In the genomic region with DNA sequence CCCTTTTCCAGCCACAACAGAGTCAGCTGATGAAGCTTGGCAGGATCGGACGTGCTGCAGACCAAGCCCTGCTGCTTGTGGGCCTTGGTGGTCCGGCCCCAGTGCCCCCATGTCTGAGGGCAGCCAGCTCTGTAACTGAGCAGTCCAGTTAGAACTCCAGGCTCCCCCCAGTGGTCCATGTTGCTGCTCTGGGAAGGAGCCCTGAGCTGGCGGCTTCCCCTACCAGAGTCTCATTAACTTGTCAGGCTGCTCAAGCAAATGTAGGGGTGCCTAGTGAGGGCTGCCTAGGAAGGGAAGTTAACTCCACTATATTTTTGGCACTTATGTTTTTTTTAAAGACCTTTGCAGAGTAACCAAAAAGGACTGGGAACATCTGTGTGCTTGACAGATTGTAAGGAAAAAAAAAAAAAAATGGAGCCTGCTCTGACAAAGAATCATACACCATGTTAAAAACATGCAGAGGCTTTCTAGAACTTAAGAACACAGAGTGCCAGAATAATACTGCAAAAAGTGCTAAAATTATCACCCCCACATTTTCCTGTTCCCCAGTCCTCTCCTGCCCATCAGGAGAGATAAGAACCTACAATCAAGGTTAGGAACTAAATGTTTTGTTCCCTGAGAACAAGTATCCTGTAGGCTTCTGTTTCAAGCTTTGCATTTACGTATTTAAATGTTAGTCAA, we compare ENCODE assay signal across 8 mouse cellular contexts.
DNase-seq lines count a peak whose midpoint lies in the region; ATAC-seq and TF ChIP-seq lines count a peak whose summit lies in the region.

No protein-coding gene starts in this region.

- ATAC-seq in forebrain, embryonic 16.5 days = peak; percentile 74
- ATAC-seq in intestine, embryonic 16.5 days = peak; percentile 30
- no peak for ATAC-seq in liver, embryonic 14.5 days (ENCODE audit: insufficient read depth)
- no peak for ATAC-seq in CD4-positive, CD25-positive, alpha-beta regulatory T cell, adult 4 months

- H3K27ac ChIP-seq in forebrain, embryonic 16.5 days (ENCODE audit: low read length) = peak overlapping the region; percentile 27; the same call in 1 of the 2 replicates
- peak overlapping the region; percentile 65 for H3K27ac ChIP-seq in intestine, embryonic 16.5 days (ENCODE audit: low read length)
- no peak overlapping the region for H3K27ac ChIP-seq in liver, embryonic 14.5 days

- H3K4me3 ChIP-seq in forebrain, embryonic 16.5 days (replicated peaks; ENCODE audit: low read length) = no peak overlapping the region
- H3K4me3 ChIP-seq in intestine, embryonic 16.5 days (ENCODE audit: low read length) = no peak overlapping the region
- no peak overlapping the region for H3K4me3 ChIP-seq in liver, embryonic 14.5 days (ENCODE audit: insufficient read depth in 1 of 2, low read depth in 2 of 2, low read length in 2 of 2)

- peaks cover 16% of the 10 kb centered on the region for H3K4me1 ChIP-seq in forebrain, embryonic 16.5 days (replicated peaks; ENCODE audit: control insufficient read depth, insufficient read depth, low read length)
- H3K4me1 ChIP-seq in intestine, embryonic 16.5 days (ENCODE audit: control insufficient read depth, insufficient read depth, low read length) = peaks cover 32% of the 10 kb centered on the region
- no peaks in the 10 kb centered on the region for H3K4me1 ChIP-seq in liver, embryonic 14.5 days (replicated peaks; ENCODE audit: control insufficient read depth in 2 of 2, insufficient read depth in 2 of 2, low read length in 1 of 2)

- H3K4me2 ChIP-seq in forebrain, embryonic 16.5 days (ENCODE audit: low read length) = no peak overlapping the region
- H3K4me2 ChIP-seq in intestine, embryonic 16.5 days (ENCODE audit: low read depth, low read length) = no peak overlapping the region
- no peak overlapping the region for H3K4me2 ChIP-seq in liver, embryonic 14.5 days (ENCODE audit: low read depth)

- TF ChIP-seq EP300 in liver, embryonic 14.5 days (IDR thresholded peaks at IDR 0.05; ENCODE audit: low read depth) = no peak

- H3K27me3 ChIP-seq in forebrain, embryonic 16.5 days (replicated peaks; ENCODE audit: control insufficient read depth, insufficient read depth, low read length) = no peaks in the 10 kb centered on the region
- no peaks in the 10 kb centered on the region for H3K27me3 ChIP-seq in intestine, embryonic 16.5 days (replicated peaks; ENCODE audit: control insufficient read depth, insufficient read depth, low read length)
- no peaks in the 10 kb centered on the region for H3K27me3 ChIP-seq in liver, embryonic 14.5 days (ENCODE audit: control insufficient read depth, insufficient read depth, low read length)

- WGBS in forebrain, embryonic 16.5 days = 30% methylated on average over 5 of the region's 5 CpGs
- WGBS in intestine, embryonic 16.5 days = 49% methylated on average over 5 of the region's 5 CpGs
- 59% methylated on average over 5 of the region's 5 CpGs for WGBS in liver, embryonic 14.5 days (ENCODE audit: insufficient replicate concordance)

- TF ChIP-seq CTCF in liver, embryonic 14.5 days (IDR thresholded peaks at IDR 0.05; ENCODE audit: low read depth) = 0 out of 2 replicates have a peak, but pooled peaks have one; percentile 3

- peaks cover 15% of the 10 kb centered on the region for H3K36me3 ChIP-seq in forebrain, embryonic 16.5 days (ENCODE audit: control insufficient read depth, insufficient read depth)
- H3K36me3 ChIP-seq in intestine, embryonic 16.5 days (ENCODE audit: control insufficient read depth, insufficient read depth, low read length) = peaks cover 5% of the 10 kb centered on the region; the same call in 1 of the 2 replicates
- no peaks in the 10 kb centered on the region for H3K36me3 ChIP-seq in liver, embryonic 14.5 days (replicated peaks; ENCODE audit: control insufficient read depth, insufficient read depth, low read depth)

- no peaks in the 10 kb centered on the region for H3K9me3 ChIP-seq in forebrain, embryonic 16.5 days (ENCODE audit: control insufficient read depth, low read length)
- no peaks in the 10 kb centered on the region for H3K9me3 ChIP-seq in intestine, embryonic 16.5 days (ENCODE audit: control insufficient read depth, low read length)
- no peaks in the 10 kb centered on the region for H3K9me3 ChIP-seq in liver, embryonic 14.5 days (ENCODE audit: control insufficient read depth, low read length)

- DNase-seq in kidney, adult 11 months = peak; percentile 22
- no peak for DNase-seq in kidney, adult 9 months
- peak; percentile 87 for DNase-seq in brain, adult 2 months (ENCODE audit: low read depth, low spot score)
- DNase-seq in liver, embryonic 14.5 days (ENCODE audit: low read depth in 3 of 3, low spot score in 3 of 3) = no peak
- DNase-seq in cerebellum, adult 9-11 months = no peak

- no peak overlapping the region for H3K9ac ChIP-seq in forebrain, embryonic 16.5 days (replicated peaks; ENCODE audit: low read depth, low read length)
- no peak overlapping the region for H3K9ac ChIP-seq in intestine, embryonic 16.5 days (ENCODE audit: low read depth, low read length)
- no peak overlapping the region for H3K9ac ChIP-seq in liver, embryonic 14.5 days (replicated peaks)

Comparison
In these comparisons a context has a peak if more than half of its experiments do, and no peak if none do; other contexts are left out.
1. DNase-seq: peak in kidney, adult 11 months (single experiment) and brain, adult 2 months (single experiment); none in kidney, adult 9 months (single experiment), liver, embryonic 14.5 days (0 of 3) and cerebellum, adult 9-11 months (single experiment).
2. ATAC-seq: peak in forebrain, embryonic 16.5 days (single experiment) and intestine, embryonic 16.5 days (single experiment); none in liver, embryonic 14.5 days (single experiment) and CD4-positive, CD25-positive, alpha-beta regulatory T cell, adult 4 months (single experiment).